Mouse (Mus musculus): ENCODE measurements at regions not wholly inside any gene's neighbourhood (a gene's known extent, or its start where the extent isn't known, plus 50 kb on each side); places are given as distances from the start of the nearest gene placed in this dataset.
A peak's percentile ranks its signal among the peaks of the same experiment; 100 is the strongest.
"Not testable (repeated sequence)": the region's sequence is repeated elsewhere in the genome, so short reads cannot be mapped to it uniquely, and the experiment has no call there.

DNA sequence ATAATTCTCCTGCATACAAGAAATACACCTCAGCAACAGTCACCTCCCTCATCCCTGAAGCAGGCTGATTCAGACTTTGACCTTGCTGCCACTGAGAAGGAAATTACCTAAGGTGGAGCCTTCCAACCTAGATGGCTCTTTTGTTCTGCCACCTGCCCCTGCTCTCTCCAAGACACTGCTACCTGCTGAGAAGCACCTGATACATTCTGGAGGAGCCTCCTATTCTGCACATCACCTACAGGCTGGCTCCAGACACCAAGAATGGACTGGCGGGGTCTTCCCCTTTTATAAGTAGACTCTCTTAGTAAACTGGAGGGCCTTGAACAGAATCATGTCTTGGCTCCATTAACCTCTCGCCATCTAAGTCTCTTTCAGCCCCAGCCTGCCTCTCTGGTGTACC, 1149.5 kb upstream of the 2610301B20Rik start:
- DNase-seq (ENCODE audit: low spot score): not testable (repeated sequence)

DNA sequence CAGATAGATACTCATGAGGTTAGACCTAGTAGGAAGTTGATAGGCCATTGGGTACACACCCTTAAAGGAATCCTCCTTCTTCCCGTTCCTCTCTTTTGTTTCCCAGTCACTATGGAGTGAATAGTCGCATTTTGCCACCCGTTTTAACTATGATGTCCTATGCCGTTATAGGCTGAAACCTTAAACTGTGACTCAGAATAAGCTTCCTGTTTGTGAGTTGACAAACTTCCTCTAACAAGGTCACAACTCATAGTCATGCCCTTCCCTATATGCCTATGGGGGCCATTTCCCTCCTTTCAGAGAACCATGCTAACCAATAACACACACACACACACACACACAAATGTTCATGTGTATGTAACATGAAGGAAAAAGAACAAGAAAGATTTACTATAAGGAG, 1136.6 kb upstream of the 2610301B20Rik start:
- no peak for DNase-seq (ENCODE audit: low spot score)

DNA sequence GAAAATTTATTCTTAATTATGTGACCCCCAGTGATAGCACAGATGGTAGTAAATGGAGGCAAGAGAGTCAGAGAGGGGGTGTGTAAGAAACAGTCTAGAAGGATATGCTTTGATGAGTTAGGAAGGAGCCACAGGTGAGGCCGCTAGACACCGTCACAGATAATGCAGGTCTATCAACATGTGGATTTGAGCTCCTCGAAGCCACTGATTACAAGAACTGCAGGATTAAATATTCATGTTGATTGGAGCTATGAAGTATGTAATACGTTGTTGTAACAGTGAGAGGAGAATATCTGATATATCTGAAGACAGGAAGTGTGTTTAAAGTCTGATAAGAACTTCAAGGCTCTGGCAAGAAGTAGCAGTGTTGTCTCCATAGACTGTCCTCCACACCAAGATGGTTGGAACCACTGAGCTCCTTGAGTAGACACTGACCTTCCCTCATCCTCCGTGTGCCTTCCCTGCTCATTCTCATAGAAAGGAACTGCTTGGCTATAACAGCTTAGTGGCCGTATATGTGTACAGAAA, 1126.8 kb upstream of the 2610301B20Rik start:
- no peak for DNase-seq (ENCODE audit: low spot score)

DNA sequence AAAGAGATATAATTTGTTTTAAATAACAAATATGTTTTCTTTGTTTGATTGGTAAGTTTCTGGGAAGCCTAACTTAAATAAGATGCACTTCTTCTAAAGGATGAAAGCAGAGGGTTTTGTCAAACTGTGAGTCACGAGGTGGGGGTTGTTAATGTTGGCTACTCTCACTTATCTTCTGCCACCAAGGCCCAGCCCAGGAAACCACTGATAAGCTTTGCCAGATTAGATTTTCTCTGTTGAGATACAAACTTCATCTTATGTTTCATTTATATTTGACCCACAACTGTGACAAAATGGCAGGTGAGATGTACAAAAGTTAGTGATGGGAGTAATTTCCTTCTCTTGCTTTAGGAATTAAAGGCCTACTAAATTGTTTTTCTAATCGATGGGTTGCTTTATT, 1126.2 kb upstream of the 2610301B20Rik start:
- no peak for DNase-seq (ENCODE audit: low spot score)

DNA sequence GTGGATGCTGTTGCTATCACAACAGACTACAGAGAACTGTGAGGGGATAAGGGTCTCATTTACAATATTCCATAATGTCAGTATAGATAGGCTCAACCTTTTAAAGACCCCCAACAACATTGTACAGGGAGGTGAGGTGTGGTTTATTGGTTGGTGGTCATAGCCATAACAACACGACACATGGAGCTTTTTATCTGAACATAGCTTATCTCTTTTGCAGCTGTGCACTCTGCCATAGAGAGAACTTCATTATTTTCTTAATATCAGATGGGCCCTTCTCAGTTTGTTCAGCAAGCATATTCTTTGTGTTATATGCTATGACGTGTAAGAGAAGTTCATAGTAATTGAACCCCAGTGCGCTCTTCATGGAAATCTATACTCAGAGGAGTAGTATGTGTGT, 1124.4 kb upstream of the 2610301B20Rik start:
- no peak for DNase-seq (ENCODE audit: low spot score)

DNA sequence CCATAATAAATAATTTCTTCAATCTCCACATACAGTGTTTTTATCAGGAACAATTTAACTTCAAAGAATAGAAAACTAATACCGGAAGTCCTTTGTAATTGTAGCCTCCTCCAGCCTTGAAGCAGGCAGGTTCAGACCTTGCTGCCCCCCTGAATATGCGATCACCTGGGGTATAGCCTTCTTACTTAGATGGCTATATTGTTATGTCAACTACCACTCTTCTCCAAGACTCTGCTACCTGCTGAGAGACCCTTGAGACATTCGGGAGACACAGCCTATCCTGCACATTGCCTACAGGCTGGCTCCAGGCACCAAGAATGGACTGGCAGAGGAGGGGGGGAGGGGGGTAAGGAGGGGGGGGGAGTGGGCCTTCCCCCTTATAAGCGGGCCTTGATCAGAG, 1123.9 kb upstream of the 2610301B20Rik start:
- DNase-seq (ENCODE audit: low spot score): no peak

DNA sequence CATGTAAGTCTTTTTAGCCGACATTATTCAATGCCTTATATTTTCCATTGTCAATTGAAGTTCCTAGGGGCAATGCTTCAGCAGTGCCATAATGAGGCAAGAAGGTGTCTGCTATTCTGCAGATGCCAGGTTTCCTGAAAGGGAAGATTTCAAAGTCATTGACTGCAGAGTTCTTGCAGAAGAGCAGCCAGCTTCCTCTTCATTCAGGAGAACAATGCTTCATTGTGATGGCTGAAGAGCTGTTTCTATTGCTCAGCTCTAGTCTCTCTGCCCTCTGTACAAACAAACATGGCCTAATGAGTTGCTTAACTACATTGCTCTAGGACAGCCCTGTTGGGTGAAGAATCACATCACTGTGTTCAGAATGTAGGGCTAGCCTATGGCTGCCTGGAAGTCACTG, 1111.0 kb upstream of the 2610301B20Rik start:
- no peak for DNase-seq (ENCODE audit: low spot score)

DNA sequence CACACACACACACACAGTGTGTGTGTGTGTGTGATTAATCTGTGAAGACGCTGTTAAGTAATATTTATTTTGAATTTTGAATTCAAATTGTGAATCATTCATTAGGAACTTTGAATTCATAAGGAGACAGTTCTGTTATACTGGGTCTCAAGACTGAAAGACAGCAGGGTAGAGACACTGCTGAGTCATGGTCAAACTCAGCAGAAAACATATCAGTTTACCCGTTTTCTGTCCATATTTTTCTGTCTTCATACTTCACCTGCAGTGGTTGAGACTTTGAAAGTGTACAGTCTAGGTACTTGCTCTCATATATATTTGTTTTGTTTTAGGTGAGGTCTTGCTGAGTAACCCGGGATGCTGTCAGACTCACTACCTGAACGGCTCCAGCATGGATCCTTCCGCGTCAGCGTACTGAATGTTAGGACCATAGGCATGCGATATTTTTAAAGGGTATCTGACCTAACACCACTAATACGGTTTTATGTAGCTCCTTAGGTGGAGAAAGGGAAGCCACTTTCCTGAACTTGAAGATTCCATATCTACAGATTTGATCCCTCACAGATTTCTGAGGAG, 1104.6 kb upstream of the 2610301B20Rik start:
- no peak for DNase-seq (ENCODE audit: low spot score)

DNA sequence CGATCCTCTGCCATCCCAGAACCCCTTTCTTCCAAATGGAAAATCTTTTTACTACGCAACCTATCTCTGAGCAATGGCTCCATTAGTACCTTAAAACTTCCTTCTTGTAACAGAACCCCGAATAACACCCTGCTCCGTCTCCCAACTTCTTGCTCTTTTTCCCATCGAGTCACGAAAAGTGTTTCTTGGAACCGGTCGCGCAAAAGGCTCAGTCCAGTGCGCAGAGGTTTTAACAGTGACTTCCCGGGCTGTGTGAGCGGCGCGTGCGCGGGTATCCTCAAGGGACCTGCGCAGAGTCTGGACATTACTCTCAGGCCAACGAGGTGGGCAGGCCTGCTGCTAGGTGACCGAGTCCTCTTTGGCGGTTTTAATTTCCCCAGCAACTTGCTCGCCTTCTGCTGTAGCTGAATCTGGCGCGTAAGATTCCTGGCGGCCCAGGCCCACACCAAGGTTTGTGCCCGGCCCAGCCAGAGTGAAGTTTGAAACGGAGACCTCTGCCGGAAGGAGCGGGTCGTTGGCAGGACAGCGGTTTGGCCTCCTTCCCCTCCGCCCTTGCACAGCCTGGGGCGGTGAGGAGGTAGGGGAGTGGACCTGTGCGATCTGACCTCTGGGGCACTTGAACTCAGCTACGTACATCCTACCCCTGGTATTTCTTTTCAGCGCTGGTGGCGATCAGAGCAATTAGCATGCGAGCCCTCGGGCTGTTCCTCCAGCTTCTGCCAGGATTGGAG, 1103.8 kb upstream of the 2610301B20Rik start:
- DNase-seq (ENCODE audit: low spot score): peak; percentile 58

DNA sequence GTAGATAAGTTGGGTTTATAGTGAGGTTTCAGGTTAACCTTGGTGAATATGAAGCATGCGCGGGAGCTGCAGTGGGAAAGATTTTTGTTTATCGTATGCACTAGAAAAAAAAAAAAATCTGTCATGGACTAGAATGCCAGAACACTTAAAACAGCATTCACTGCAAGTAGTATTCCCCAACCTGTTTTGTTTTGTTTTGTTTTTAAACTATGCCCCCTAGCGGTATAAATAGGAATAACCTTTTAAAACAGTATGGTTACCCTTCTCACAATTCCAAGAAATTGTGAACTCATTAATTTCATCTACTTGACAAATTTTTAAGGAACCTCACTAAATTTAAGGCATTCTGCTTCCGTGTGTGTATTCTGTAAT, 1103.2 kb upstream of the 2610301B20Rik start:
- DNase-seq (ENCODE audit: low spot score): peak; percentile 65

DNA sequence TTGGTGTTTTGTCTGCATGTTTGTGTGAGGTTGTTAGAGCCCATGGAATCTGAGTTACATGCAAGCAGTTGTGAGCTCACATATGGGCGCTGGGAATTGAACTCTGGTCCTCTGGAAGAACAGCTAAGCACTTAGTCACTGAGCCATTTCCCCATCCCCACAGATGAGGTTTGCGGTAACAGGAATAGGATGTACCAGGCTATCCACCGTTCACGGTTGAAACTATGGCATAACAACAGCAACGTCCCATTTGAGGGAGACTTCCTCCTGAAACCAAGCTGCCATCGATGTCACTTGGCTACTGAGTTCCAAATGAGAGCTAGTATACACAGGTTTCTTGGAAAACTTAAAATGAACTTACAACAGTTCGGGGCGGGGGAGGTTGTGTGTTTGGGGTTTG, 1095.9 kb upstream of the 2610301B20Rik start:
- no peak for DNase-seq (ENCODE audit: low spot score)

DNA sequence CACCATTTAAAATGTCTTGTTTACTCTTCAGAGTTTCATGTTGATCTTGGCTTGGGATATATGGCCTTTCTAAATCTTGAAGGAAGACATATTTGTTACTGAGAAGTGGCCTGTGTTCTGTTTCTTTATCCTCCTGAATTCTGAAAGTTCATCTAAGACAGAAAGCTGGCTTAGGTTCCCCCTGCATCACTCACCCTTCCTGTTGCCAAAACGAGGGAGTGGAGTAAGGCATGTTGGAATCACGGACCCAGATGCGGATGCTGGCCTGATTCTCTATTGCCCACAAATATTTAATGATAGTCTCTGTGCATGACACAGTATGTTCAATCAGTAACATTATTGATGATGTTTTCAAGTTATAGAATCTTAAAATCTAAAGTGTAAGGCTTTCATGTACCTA, 1094.7 kb upstream of the 2610301B20Rik start:
- no peak for DNase-seq (ENCODE audit: low spot score)

DNA sequence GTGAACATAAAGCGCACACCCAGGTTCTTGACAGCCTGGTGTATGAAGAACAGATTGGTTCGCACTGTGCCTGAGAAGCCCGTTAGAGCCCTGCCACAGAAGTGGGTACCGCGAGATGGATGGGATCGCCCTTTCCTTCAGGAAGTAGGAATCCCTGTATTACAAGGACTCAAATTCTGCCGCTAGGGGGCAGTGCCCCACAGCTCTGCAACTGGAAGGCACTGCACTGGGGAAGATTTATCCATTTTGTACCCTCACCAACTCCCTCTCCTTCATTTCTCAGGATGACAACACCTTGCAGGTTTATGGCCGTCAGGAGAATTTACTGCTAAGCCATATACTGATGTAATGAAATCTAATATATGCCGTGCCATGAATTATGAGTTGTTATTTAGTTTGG, 1094.1 kb upstream of the 2610301B20Rik start:
- peak; percentile 40 for DNase-seq (ENCODE audit: low spot score)

DNA sequence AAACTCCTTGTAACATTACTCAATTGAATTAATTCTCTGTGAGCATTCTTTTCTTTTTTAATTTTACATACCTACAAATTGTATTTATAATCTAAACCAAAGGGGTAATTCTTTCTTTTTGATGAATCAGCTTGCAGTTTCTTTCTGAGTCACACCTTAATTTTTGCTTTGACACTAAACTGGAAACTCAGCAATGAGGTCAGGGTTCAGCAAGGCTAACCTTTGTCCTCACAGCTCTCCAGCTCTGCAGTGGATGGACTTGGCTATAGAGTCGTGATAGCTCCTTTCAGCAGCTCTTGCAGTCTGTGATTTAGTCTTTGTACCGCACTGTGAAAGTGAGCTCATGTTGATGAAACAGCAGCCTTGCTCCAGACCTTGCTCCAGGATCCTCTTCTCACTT, 1093.0 kb upstream of the 2610301B20Rik start:
- DNase-seq (ENCODE audit: low spot score): no peak

DNA sequence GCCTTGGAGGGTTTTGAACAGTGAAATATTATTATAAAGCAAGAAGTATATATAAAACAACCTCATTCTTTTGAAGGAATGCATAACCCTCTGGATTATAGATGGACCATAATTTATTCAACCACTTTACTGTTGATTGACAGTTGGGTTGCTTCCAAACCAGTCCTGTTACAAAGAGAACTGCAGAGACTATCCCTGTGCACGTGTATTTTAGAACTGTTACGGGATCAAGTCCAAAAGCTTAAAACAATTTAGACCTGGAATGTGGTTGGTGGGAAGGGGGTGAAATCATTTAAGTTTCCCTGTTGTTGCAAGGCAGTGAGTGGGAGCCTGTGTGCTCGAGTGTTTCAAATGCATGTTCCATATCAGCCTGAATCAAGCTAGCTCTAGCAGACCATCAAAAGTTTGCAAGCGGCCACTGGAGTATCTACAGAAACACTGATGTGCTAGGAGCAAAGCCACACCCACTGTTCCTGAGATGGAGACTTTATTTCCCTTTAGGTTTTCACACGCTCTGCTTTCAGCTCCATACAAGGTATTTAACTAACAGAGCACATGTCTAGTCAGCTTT, 1086.4 kb upstream of the 2610301B20Rik start:
- DNase-seq (ENCODE audit: low spot score): no peak

DNA sequence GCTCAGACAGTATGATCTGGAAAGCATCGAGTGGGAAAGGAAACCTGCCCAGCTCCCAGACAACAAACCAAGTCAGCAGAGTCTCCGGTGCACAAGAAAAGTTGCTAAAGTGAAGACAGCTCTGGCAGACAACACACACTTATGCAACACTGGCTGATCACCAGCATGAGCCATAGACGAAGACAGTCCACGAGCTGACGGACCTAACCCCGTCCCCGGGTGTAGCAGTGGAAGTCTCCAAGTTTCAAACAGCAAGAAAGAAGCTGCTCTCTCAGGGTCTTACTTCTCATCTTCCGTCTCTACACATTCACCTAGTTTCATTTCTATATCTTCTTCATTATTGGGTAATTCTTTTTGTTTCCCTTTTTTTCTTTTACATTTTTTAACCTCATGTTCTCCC, 1083.8 kb upstream of the 2610301B20Rik start:
- no peak for DNase-seq (ENCODE audit: low spot score)

Measured in thymus, postnatal 0 days (tissue).